8 mouse cellular contexts compared by ENCODE assay signal in genomic region chr11:7140449-7140848, GRCm38 (mm10). TPM values are rescaled to one million over a fixed set of nuclear protein-coding genes. Genes with fewer than 3 reads are reported as not detected.
A peak's percentile ranks its signal among the peaks of the same experiment; 100 is the strongest.
DNase-seq lines count a peak whose midpoint lies in the region; ATAC-seq lines count a peak whose summit lies in the region.

No protein-coding gene starts in this region.

- no peak overlapping the region for H3K27ac ChIP-seq in hindbrain, embryonic 10.5 days
- H3K27ac ChIP-seq in hindbrain, embryonic 16.5 days (ENCODE audit: low read depth, low read length): no peak overlapping the region
- no peak overlapping the region for H3K27ac ChIP-seq in forebrain, embryonic 11.5 days (ENCODE audit: low read depth, low read length)

- no peaks in the 10 kb centered on the region for H3K27me3 ChIP-seq in hindbrain, embryonic 10.5 days (ENCODE audit: insufficient read depth, poor library complexity, severe bottlenecking)
- H3K27me3 ChIP-seq in hindbrain, embryonic 16.5 days (replicated peaks; ENCODE audit: control insufficient read depth, insufficient read depth, low read length): no peaks in the 10 kb centered on the region
- no peaks in the 10 kb centered on the region for H3K27me3 ChIP-seq in forebrain, embryonic 11.5 days (ENCODE audit: control insufficient read depth, insufficient read depth, low read length)

- no peak overlapping the region for H3K9ac ChIP-seq in hindbrain, embryonic 16.5 days (ENCODE audit: low read depth, low read length)
- H3K9ac ChIP-seq in forebrain, embryonic 11.5 days (ENCODE audit: low read length): no peak overlapping the region

- no peaks in the 10 kb centered on the region for H3K9me3 ChIP-seq in hindbrain, embryonic 10.5 days
- no peaks in the 10 kb centered on the region for H3K9me3 ChIP-seq in hindbrain, embryonic 16.5 days (ENCODE audit: control insufficient read depth, low read length)
- H3K9me3 ChIP-seq in forebrain, embryonic 11.5 days (ENCODE audit: control insufficient read depth, low read length): no peaks in the 10 kb centered on the region

- H3K4me2 ChIP-seq in hindbrain, embryonic 16.5 days (ENCODE audit: low read length): no peak overlapping the region
- H3K4me2 ChIP-seq in forebrain, embryonic 11.5 days (ENCODE audit: low read depth, low read length, severe bottlenecking): no peak overlapping the region

- H3K4me3 ChIP-seq in hindbrain, embryonic 10.5 days: no peak overlapping the region
- H3K4me3 ChIP-seq in hindbrain, embryonic 16.5 days (ENCODE audit: low read length): no peak overlapping the region
- no peak overlapping the region for H3K4me3 ChIP-seq in forebrain, embryonic 11.5 days (ENCODE audit: low read depth, low read length)

- H3K36me3 ChIP-seq in hindbrain, embryonic 10.5 days: no peaks in the 10 kb centered on the region
- H3K36me3 ChIP-seq in hindbrain, embryonic 16.5 days (ENCODE audit: control insufficient read depth, insufficient read depth, low read length): peaks cover 11% of the 10 kb centered on the region
- H3K36me3 ChIP-seq in forebrain, embryonic 11.5 days (ENCODE audit: control insufficient read depth, insufficient read depth, low read length): no peaks in the 10 kb centered on the region

- H3K4me1 ChIP-seq in hindbrain, embryonic 10.5 days (replicated peaks): 0 out of 2 replicates have a peak, but pooled peaks cover 3% of the 10 kb centered on the region
- H3K4me1 ChIP-seq in hindbrain, embryonic 16.5 days (ENCODE audit: control insufficient read depth, insufficient read depth, low read depth, low read length): peaks cover 2% of the 10 kb centered on the region
- H3K4me1 ChIP-seq in forebrain, embryonic 11.5 days (replicated peaks; ENCODE audit: control insufficient read depth, insufficient read depth, low read length): no peaks in the 10 kb centered on the region

- peak; percentile 42 for DNase-seq in hindbrain, embryonic 10.5 days (ENCODE audit: low spot score)
- peak; percentile 41 for DNase-seq in 416B (ENCODE audit: low read depth)
- peak; percentile 16 for DNase-seq in adipocyte (ENCODE audit: low spot score)
- DNase-seq in forebrain, embryonic 11.5 days (ENCODE audit: low spot score): peak; percentile 52
- DNase-seq in kidney, postnatal 10 days: peak; percentile 67
- DNase-seq in retina, adult 2 months (ENCODE audit: low read depth, low spot score): peak; percentile 25
- DNase-seq in ovary, adult 18-20 months (ENCODE audit: low spot score): no peak

- no peak for ATAC-seq in hindbrain, embryonic 16.5 days
- peak; percentile 24; the same call in 1 of the 2 replicates for ATAC-seq in forebrain, embryonic 11.5 days (replicated peaks; ENCODE audit: low FRiP score)

- WGBS in hindbrain, embryonic 10.5 days: 93% methylated on average over 3 of the region's 3 CpGs
- WGBS in hindbrain, embryonic 16.5 days: 93% methylated on average over 3 of the region's 3 CpGs
- WGBS in forebrain, embryonic 11.5 days: 92% methylated on average over 3 of the region's 3 CpGs

RNA-seq across cellular contexts. Expression of gene Gm11985, which starts 47.9 kb away (rescaled TPM):
- polyA plus RNA-seq in hindbrain, embryonic 10.5 days (2016; fragmentation: Nextera tagmentation; extraction: Ambion mirVana): not detected in 2 replicates
- polyA plus RNA-seq in hindbrain, embryonic 16.5 days (2015; fragmentation: Nextera tagmentation; extraction: Ambion mirVana): not detected in 2 replicates
- not detected in 2 replicates for polyA plus RNA-seq in forebrain, embryonic 11.5 days (2014; fragmentation: Nextera tagmentation; extraction: Ambion mirVana)

RNA-seq across cellular contexts. Expression of gene Igfbp1, which starts 57.1 kb away (rescaled TPM):
- polyA plus RNA-seq in hindbrain, embryonic 10.5 days (2016; fragmentation: Nextera tagmentation; extraction: Ambion mirVana): 0.16 TPM in 1 of 2 replicates, not detected in the other
- 0.10 and 0.20 TPM in 2 replicates for polyA plus RNA-seq in hindbrain, embryonic 16.5 days (2015; fragmentation: Nextera tagmentation; extraction: Ambion mirVana)
- polyA plus RNA-seq in forebrain, embryonic 11.5 days (2014; fragmentation: Nextera tagmentation; extraction: Ambion mirVana): 0.16 and 0.17 TPM in 2 replicates
